Mouse (Mus musculus) kidney, adult 2 months (tissue): ENCODE results near the gene Gpr87.

Experiments
- CTCF ChIP-seq: fragments of 200-500 bp; conservative IDR thresholded peaks from 2 replicates; pipeline ENCODE4 v1.5.1; 2011; ENCODE audit warnings: low read depth, mild to moderate bottlenecking, control low read depth, low read length, moderate library complexity, mixed read lengths; ENCODE audit not compliant: insufficient read depth, insufficient read length
- POLR2A ChIP-seq: fragments of 200-500 bp; IDR thresholded peaks from one replicate; pipeline ENCODE4 v1.6.1; 2011; ENCODE audit warnings: low read depth, low read length, control low read depth

DNA sequence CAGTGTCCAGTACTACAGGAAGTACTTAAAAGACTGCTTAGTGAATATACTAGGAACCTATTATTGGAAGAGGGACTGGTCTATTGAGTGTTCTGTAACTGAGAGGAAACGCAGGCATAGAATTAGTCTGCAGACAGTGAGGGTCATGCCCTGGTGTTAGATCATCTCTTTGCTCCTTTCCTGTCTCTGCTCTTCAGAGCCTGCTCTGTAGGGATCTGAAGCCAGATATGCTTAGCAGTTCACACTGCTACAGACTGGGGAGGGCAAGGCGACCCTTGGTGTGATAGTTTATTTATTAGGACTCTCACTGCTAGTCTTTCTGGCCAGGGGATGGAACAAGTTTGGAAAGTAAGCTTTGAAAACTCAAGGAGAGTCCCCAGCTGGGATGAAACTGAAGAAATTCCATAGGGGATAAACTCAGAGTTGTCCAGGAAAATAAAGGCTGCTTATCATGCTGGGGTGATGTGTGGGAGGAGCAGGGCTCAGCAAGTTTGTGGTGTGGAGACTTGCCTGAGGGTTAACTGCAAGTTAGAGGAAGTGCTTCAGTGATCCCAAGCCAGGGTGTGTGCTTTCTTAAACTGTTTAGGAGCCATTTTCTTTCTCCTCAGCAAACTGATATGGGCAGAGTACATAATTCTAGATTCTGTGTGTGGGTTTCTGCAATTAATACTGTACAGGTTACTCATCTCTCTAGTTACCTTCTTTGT, 24.8 kb downstream of the Gpr87 start:
- TF ChIP-seq CTCF, result no peak
- TF ChIP-seq POLR2A, result no peak
